Mouse (Mus musculus) heart, adult 2 months (tissue): ENCODE measurements around the gene Kcnb1.

ENCODE experiments used
- CTCF ChIP-seq: fragments of 200-600 bp; IDR thresholded peaks from 2 replicates; pipeline ENCODE4 v1.8.1; 2022; ENCODE audit warnings: antibody characterized with exemption, mild to moderate bottlenecking, moderate library complexity
- EP300 ChIP-seq: fragments of 200-500 bp; IDR thresholded peaks from 2 replicates; pipeline ENCODE4 v1.6.1; 2011; ENCODE audit warnings: low read depth, low read length, control low read depth; ENCODE audit not compliant: insufficient read depth
- POLR2A ChIP-seq: fragments of 200-500 bp; IDR thresholded peaks from 2 replicates; pipeline ENCODE4 v1.6.1; 2011; ENCODE audit warnings: mild to moderate bottlenecking, low read depth, low read length, control low read depth; ENCODE audit not compliant: insufficient read depth

DNA sequence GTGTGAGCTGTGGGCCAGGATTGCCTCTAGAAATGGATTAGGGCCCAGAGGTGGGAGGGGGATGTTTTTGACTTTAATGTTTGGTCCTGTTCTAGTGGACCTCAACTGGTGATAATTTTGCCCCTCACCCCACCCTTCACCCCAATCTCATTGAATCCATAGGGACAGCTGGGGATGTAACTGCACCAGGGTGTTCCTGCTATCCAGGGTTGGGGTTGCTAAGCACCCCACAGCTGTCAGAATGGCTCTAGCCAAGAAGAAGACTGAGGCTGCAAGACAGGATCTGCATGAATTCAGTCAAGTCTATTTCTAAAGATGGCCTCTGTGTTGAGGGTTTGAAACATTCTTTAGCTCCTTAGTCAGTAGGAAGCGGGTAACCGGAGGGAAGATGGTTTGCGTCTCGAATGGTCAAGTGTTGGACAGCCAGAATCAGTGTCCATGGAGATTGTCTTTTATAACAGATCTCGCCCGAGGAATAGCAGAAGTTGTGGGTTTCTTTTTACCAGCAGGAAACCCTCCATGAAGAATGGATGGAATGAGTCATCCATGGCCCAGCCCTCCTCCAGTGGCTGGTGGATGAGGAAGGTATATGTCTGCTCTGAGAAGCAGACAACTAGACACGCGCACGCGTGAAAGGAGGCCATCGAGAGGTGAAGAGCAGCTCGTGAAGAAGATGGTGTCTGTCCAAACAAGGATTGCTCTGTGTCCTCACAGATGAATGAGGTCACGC lies 96.6 kb downstream of the Kcnb1 start:
- no peak for TF ChIP-seq CTCF
- TF ChIP-seq POLR2A: no peak
- TF ChIP-seq EP300: no peak
